Mouse (Mus musculus): Measurements from ENCODE around the gene Xntrpc.

GRCm38 (mm10) chr7:102063891-102064290 lies 1.6 kb upstream of the Xntrpc start:
- TF ChIP-seq MAFK (IDR thresholded peaks at IDR 0.05; ENCODE audit: insufficient read depth, low read depth, low read length), result no peak
- no peak for TF ChIP-seq ZNF384 (IDR thresholded peaks at IDR 0.05; ENCODE audit: low read depth, low read length)
- no peak for TF ChIP-seq HCFC1 (IDR thresholded peaks at IDR 0.05; ENCODE audit: borderline replicate concordance, insufficient read depth, low read length)
- TF ChIP-seq CHD2 (IDR thresholded peaks at IDR 0.05; ENCODE audit: low read depth, low read length), result no peak

Data from ES-E14 (cell line).